Mouse (Mus musculus): ENCODE measurements around the gene Krtap4-2.

- TF ChIP-seq EP300 (IDR thresholded peaks at IDR 0.05; ENCODE audit: insufficient read depth, low read depth, low read length) (no peak), CTCF (IDR thresholded peaks at IDR 0.05) (no peak)
Measured at GRCm38 (mm10) chr11:99620335-99620734, 14.5 kb downstream of the Krtap4-2 start, which contains the start of gene Gm11562.
